ENCODE assay signal across 15 mouse cellular contexts in the genomic region with DNA sequence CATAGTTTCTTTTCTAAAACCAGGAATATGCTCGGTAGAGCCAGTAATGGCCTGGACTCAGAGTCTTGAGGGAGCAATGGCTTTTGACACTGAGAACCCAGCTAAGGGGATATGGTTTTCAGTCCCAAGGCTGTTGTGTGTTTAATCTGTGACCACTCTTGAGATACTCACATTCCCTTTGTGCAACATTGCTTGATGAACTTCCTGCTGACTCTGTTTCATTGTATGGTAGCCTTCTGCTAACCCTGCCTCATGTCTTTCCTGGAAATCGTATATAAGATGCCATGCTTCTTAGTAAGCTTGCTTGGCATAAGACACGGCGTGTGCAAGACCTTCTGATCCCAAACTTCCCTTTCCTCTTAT.
"Had no signal": no experiment of that assay in that cellular context is flagged by ENCODE, and none has a peak within 500 bp of the region (broad histone marks: within the 10 kb centered on the region; RNA-seq: fewer than 3 reads in every experiment).

No protein-coding gene starts in this region.

- H3K36me3 ChIP-seq: lung, embryonic 15.5 days; midbrain, embryonic 12.5 days; neural tube, embryonic 13.5 days had no signal

- H3K27me3 ChIP-seq: lung, embryonic 15.5 days; neural tube, embryonic 13.5 days had no signal

- H3K27ac ChIP-seq: left cerebral cortex, adult 2 months; lung, embryonic 15.5 days; midbrain, embryonic 12.5 days; neural tube, embryonic 13.5 days had no signal

- ATAC-seq: hindbrain, embryonic 16.5 days; inflammation-experienced regulatory T-cells, adult 6 months; intestine, postnatal 0 days; liver, postnatal 0 days; midbrain, embryonic 16.5 days had no signal

- DNase-seq: liver, postnatal 0 days; lung, postnatal 14 days; retina, postnatal 1 day; right cerebral cortex, postnatal 4 days; spleen, adult 18-20 months; thymus, adult 18-20 months; thymus, postnatal 14 days had no signal

- H3K4me2 ChIP-seq: lung, embryonic 15.5 days; midbrain, embryonic 12.5 days; neural tube, embryonic 13.5 days had no signal

- H3K4me1 ChIP-seq: neural tube, embryonic 13.5 days had no signal

- H3K9ac ChIP-seq: liver, postnatal 0 days; lung, embryonic 15.5 days; midbrain, embryonic 12.5 days; neural tube, embryonic 13.5 days had no signal

- H3K9me3 ChIP-seq: lung, embryonic 15.5 days; neural tube, embryonic 13.5 days had no signal

- H3K4me3 ChIP-seq: left cerebral cortex, adult 2 months; lung, embryonic 15.5 days; midbrain, embryonic 12.5 days; neural tube, embryonic 13.5 days had no signal
